Mouse (Mus musculus) megakaryocyte, adult 5-6 weeks (primary cell): ENCODE measurements around the gene Ppm1e. TPM values are rescaled to one million over a fixed set of nuclear protein-coding genes. Genes with fewer than 3 reads are reported as not detected.

Experiments
- total RNA-seq, 2 experiments: library from RNA; stranded (forward) in 1 of 2; stranded (reverse) in 1 of 2; fragments of 153-499, 151-499 nt in 1 of 2; fragments of 221-1000, 200-1000 nt in 1 of 2; gene quantifications; 2 replicates each; pipeline versions ENCODE4 v1.2.3 to v1.2.4; 2015 to 2017

The Ppm1e gene
- total RNA-seq, 2 experiments from 2014 or later, result 0.76 to 0.81 TPM

Other genes starting within 250 kb of the Ppm1e start
- 34.7 and 36.2 TPM in 2 replicates for gene Ska2, start 249.8 kb downstream of the Ppm1e start, total RNA-seq (2015)
- gene Ska2, start 249.8 kb downstream of the Ppm1e start, total RNA-seq (2017), result 31.2 and 34.1 TPM in 2 replicates
- 14.5 and 14.9 TPM in 2 replicates for gene Trim37, start 231.9 kb downstream of the Ppm1e start, total RNA-seq (2015)
- 23.8 and 26.4 TPM in 2 replicates for gene Trim37, start 231.9 kb downstream of the Ppm1e start, total RNA-seq (2017)
- 4.6 and 4.8 TPM in 2 replicates for gene Rad51c, start 45.9 kb upstream of the Ppm1e start, total RNA-seq (2015)
- gene Rad51c, start 45.9 kb upstream of the Ppm1e start, total RNA-seq (2017), result 5.2 and 5.7 TPM in 2 replicates
- 0.13 and 0.43 TPM in 2 replicates for gene Tex14, start 46.0 kb upstream of the Ppm1e start, total RNA-seq (2015)
- gene Tex14, start 46.0 kb upstream of the Ppm1e start, total RNA-seq (2017), result 0.15 and 1.1 TPM in 2 replicates
- gene Gm11492, start 207.6 kb upstream of the Ppm1e start, total RNA-seq (2015), result not detected in 2 replicates
- gene Gm11492, start 207.6 kb upstream of the Ppm1e start, total RNA-seq (2017), result not detected in 2 replicates
- gene Sept4, start 209.9 kb upstream of the Ppm1e start, total RNA-seq (2015), result 1.0 TPM in 1 of 2 replicates, not detected in the other
- 0.26 and 4.6 TPM in 2 replicates for gene Sept4, start 209.9 kb upstream of the Ppm1e start, total RNA-seq (2017)
- gene Mtmr4, start 233.1 kb upstream of the Ppm1e start, total RNA-seq (2015), result 14.6 and 18.2 TPM in 2 replicates
- gene Mtmr4, start 233.1 kb upstream of the Ppm1e start, total RNA-seq (2017), result 25.9 and 28.1 TPM in 2 replicates